Mouse (Mus musculus): ENCODE measurements around the gene Ninj2. TPM values are rescaled to one million over a fixed set of nuclear protein-coding genes. Genes with fewer than 3 reads are reported as not detected.

Gene Ninj2
- total and polyA plus RNA-seq, 3 experiments, result 1.1 to 6.5 TPM; not detected in 1

DNA sequence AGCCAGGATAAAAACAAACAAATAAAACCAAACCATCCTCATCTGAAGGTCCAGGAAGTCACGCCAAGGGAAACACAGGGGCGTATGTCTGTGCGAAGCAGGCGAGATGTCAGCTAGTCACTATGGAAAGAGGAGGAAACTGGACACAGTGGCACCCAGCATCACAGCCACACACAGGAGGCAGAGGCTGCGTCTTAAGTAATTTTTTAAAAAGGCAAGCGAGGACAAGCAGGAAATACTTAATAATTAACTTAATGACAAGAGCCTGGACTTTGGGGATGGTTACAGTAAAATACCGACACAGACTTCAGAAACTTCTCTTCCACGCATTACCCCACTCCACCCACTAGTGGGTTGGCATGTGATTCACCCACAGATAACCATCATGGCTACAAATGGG is 149.4 kb downstream of the Ninj2 start:
- Histone ChIP-seq H3K4me1 (ENCODE audit: control insufficient read depth in 1 of 2, insufficient read depth in 2 of 2) (peaks cover 0 to 4% of the 10 kb centered on the region in 2 experiments; a peak in 2 of 4 replicates), H3K4me3 (replicated peaks in 1 of 3; ENCODE audit: low read depth in 2 of 3, low read length in 2 of 3, poor library complexity in 1 of 3) (no peak overlapping the region), H3K27ac (ENCODE audit: insufficient read depth, low read depth) (no peak overlapping the region), H3K27me3 (replicated peaks) (no peaks in the 10 kb centered on the region), H3K9ac (ENCODE audit: insufficient read depth, low read depth) (no peak overlapping the region), H3K36me3 (replicated peaks in 1 of 2; ENCODE audit: control insufficient read depth in 1 of 2, insufficient read depth in 1 of 2, low read length in 1 of 2) (no peaks in the 10 kb centered on the region), H3K79me2 (replicated peaks; ENCODE audit: control insufficient read depth, extremely low read depth, insufficient read depth, poor library complexity, severe bottlenecking) (no peaks in the 10 kb centered on the region), H3K9me3 (replicated peaks; ENCODE audit: low read length) (no peaks in the 10 kb centered on the region), H3K4me2 (ENCODE audit: insufficient read depth, low read depth, poor library complexity, severe bottlenecking) (no peak overlapping the region)
- DNase-seq (ENCODE audit: extremely low read depth), result no peak
- in situ Hi-C loops (cut with MboI; ENCODE audit: low pct_ligation_motif_present, low pct_unique_long_range_greater_than_20kb, low sequenced_read_pairs), result no loop called here
- dilution Hi-C loops (cut with MboI; ENCODE audit: extremely low pct_ligation_motif_present, extremely low pct_unique_long_range_greater_than_20kb, low sequenced_read_pairs), result no loop called here
- no peak for TF ChIP-seq RAD21 (IDR thresholded peaks at IDR 0.05; ENCODE audit: low read depth, low read length)
- TF ChIP-seq ZC3H11A (IDR thresholded peaks at IDR 0.05; ENCODE audit: low read depth, low read length), result no peak
- TF ChIP-seq CTCF (conservative IDR thresholded peaks at IDR 0.05 in 1 of 2, IDR thresholded peaks at IDR 0.05 in 1 of 2; ENCODE audit: low read depth in 2 of 2, low read length in 2 of 2), result no peak
- no peak for TF ChIP-seq EP300 (IDR thresholded peaks at IDR 0.05; ENCODE audit: low read length)
- no peak for TF ChIP-seq USF1 (IDR thresholded peaks at IDR 0.05; ENCODE audit: low read depth, low read length)
- no peak for TF ChIP-seq BHLHE40 (IDR thresholded peaks at IDR 0.05; ENCODE audit: low read depth, low read length)
- no peak for TF ChIP-seq MAZ (IDR thresholded peaks at IDR 0.05; ENCODE audit: low read depth, low read length)
- TF ChIP-seq ZKSCAN1 (IDR thresholded peaks at IDR 0.05; ENCODE audit: borderline replicate concordance, low read depth, low read length), result no peak
- TF ChIP-seq IRF4 (IDR thresholded peaks at IDR 0.05; ENCODE audit: low read depth, low read length), result no peak
- no peak for TF ChIP-seq POLR2AphosphoS2 (IDR thresholded peaks at IDR 0.05; ENCODE audit: low read depth, low read length)
- TF ChIP-seq ETS1 (conservative IDR thresholded peaks at IDR 0.05; ENCODE audit: low read depth, low read length), result no peak
- TF ChIP-seq ZMIZ1 (IDR thresholded peaks at IDR 0.05; ENCODE audit: low read depth, low read length), result no peak
- TF ChIP-seq MXI1 (IDR thresholded peaks at IDR 0.05; ENCODE audit: low read depth, low read length), result no peak

- Histone ChIP-seq H3K9ac (ENCODE audit: insufficient read depth, low read depth) (no peak overlapping the region), H3K36me3 (replicated peaks in 1 of 2; ENCODE audit: control insufficient read depth in 1 of 2, insufficient read depth in 1 of 2, low read length in 1 of 2) (no peaks in the 10 kb centered on the region), H3K9me3 (replicated peaks; ENCODE audit: low read length) (no peaks in the 10 kb centered on the region), H3K4me2 (ENCODE audit: insufficient read depth, low read depth, poor library complexity, severe bottlenecking) (no peak overlapping the region), H3K4me3 (replicated peaks in 1 of 3; ENCODE audit: low read depth in 2 of 3, low read length in 2 of 3, poor library complexity in 1 of 3) (no peak overlapping the region), H3K27ac (ENCODE audit: insufficient read depth, low read depth) (no peak overlapping the region), H3K4me1 (ENCODE audit: control insufficient read depth in 1 of 2, insufficient read depth in 2 of 2) (peaks cover 0 to 4% of the 10 kb centered on the region in 2 experiments; a peak in 2 of 4 replicates), H3K27me3 (replicated peaks) (no peaks in the 10 kb centered on the region), H3K79me2 (replicated peaks; ENCODE audit: control insufficient read depth, extremely low read depth, insufficient read depth, poor library complexity, severe bottlenecking) (no peaks in the 10 kb centered on the region)
- in situ Hi-C loops (cut with MboI; ENCODE audit: low pct_ligation_motif_present, low pct_unique_long_range_greater_than_20kb, low sequenced_read_pairs) (no loop called here), dilution Hi-C loops (cut with MboI; ENCODE audit: extremely low pct_ligation_motif_present, extremely low pct_unique_long_range_greater_than_20kb, low sequenced_read_pairs) (no loop called here)
- TF ChIP-seq E2F4 (IDR thresholded peaks at IDR 0.05; ENCODE audit: insufficient replicate concordance, low read depth, low read length), result no peak
- TF ChIP-seq ZC3H11A (IDR thresholded peaks at IDR 0.05; ENCODE audit: low read depth, low read length), result no peak
- no peak for TF ChIP-seq ZKSCAN1 (IDR thresholded peaks at IDR 0.05; ENCODE audit: borderline replicate concordance, low read depth, low read length)
- no peak for TF ChIP-seq MAFK (IDR thresholded peaks at IDR 0.05; ENCODE audit: insufficient replicate concordance, low read length)
- TF ChIP-seq HCFC1 (IDR thresholded peaks at IDR 0.05; ENCODE audit: low read depth, low read length), result no peak
- TF ChIP-seq NRF1 (IDR thresholded peaks at IDR 0.05; ENCODE audit: low read depth, low read length), result no peak
- DNase-seq (ENCODE audit: extremely low read depth), result no peak
These were observed 150.1 kb downstream of the Ninj2 start for GRCm38 (mm10) chr6:120243250-120243649.
